Mouse (Mus musculus): Measurements from ENCODE around the gene Pmel.

DNA sequence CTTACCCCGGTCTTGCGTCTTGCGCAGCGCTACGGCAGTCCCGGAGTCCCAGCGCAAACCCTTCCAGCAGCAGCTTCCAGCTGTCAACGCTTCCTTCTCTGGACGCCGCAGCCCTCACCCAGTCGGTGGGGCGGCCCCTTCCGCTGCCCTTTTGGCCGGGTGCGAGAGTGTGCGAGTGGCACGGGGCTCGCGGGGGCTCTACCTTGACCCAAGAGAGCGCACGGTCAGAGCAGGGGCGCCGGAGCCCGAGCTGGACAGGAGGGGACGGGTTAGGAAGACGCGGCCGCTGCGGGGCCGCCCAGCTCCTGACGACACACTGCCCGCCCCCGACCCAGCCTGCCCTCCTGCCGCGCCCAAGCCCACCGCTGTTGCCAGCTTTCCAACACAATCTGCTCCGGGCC is 39.8 kb downstream of the Pmel start:
- TF ChIP-seq CTCF (IDR thresholded peaks at IDR 0.05; ENCODE audit: extremely low read depth, insufficient read length, insufficient replicate concordance, low read depth, low read length): no peak
- TF ChIP-seq POLR2A (IDR thresholded peaks at IDR 0.05; ENCODE audit: low read depth, low read length): no peak; the same call in 1 of the 2 replicates
